Mouse (Mus musculus): Measurements from ENCODE around the gene Actl6b. TPM values are rescaled to one million over a fixed set of nuclear protein-coding genes. Genes with fewer than 3 reads are reported as not detected.

The Actl6b gene
- total and polyA plus RNA-seq, 3 experiments = 0.15 TPM; not detected in 2

- H3K27ac ChIP-seq (ENCODE audit: control insufficient read depth, low read depth, low read length) = no peak overlapping the region
- H3K4me3 ChIP-seq (ENCODE audit: control insufficient read depth in 1 of 2, insufficient read depth in 1 of 2, low read depth in 2 of 2, low read length in 2 of 2) = no peak overlapping the region
- H3K79me2 ChIP-seq (ENCODE audit: control insufficient read depth, insufficient read depth, low read length, poor library complexity) = peaks cover 48% of the 10 kb centered on the region
- H3K9ac ChIP-seq (ENCODE audit: control insufficient read depth, low read depth, low read length, poor library complexity, severe bottlenecking) = no peak overlapping the region
- no peak for DNase-seq (ENCODE audit: low read depth, low spot score)
- H3K4me1 ChIP-seq (ENCODE audit: control insufficient read depth in 1 of 2, insufficient read depth in 2 of 2, low read length in 2 of 2) = peaks cover 2 to 16% of the 10 kb centered on the region in 2 experiments
- no peaks in the 10 kb centered on the region for H3K9me3 ChIP-seq (replicated peaks; ENCODE audit: insufficient read depth, low read length)
- H3K36me3 ChIP-seq (ENCODE audit: control insufficient read depth in 1 of 2, insufficient read depth in 2 of 2, low read length in 2 of 2) = peaks cover 0 to 7% of the 10 kb centered on the region in 2 experiments; a peak in 2 of 4 replicates
- H3K27me3 ChIP-seq (ENCODE audit: control insufficient read depth in 1 of 2, insufficient read depth in 2 of 2, low read length in 2 of 2) = no peaks in the 10 kb centered on the region
- no peak for TF ChIP-seq JUND (IDR thresholded peaks at IDR 0.05; ENCODE audit: low read depth, low read length)
- no peak for TF ChIP-seq USF2 (IDR thresholded peaks at IDR 0.05; ENCODE audit: borderline replicate concordance in 1 of 2, insufficient read depth in 1 of 2, low read depth in 1 of 2, low read length in 2 of 2)
Measured at GRCm38 (mm10) chr5:137513951-137514721, 39.2 kb upstream of the Actl6b start.

GRCm38 (mm10) chr5:137514811-137515210 is 38.5 kb upstream of the Actl6b start:
- H3K36me3 ChIP-seq (ENCODE audit: control insufficient read depth in 1 of 2, insufficient read depth in 2 of 2, low read length in 2 of 2) = peaks cover 0 to 5% of the 10 kb centered on the region in 2 experiments; a peak in 2 of 4 replicates

GRCm38 (mm10) chr5:137518436-137518835 is 34.9 kb upstream of the Actl6b start, which contains the start of gene Gigyf1:
Gigyf1 (plus strand) TSS chr5:137518548.
- Histone ChIP-seq H3K4me3 (ENCODE audit: control insufficient read depth in 1 of 2, insufficient read depth in 1 of 2, low read depth in 2 of 2, low read length in 2 of 2) (no peak within 1 kb of the TSS), H3K27ac (ENCODE audit: control insufficient read depth, low read depth, low read length) (no peak within 1 kb of the TSS), H3K9ac (ENCODE audit: control insufficient read depth, low read depth, low read length, poor library complexity, severe bottlenecking) (no peak within 1 kb of the TSS), H3K36me3 (ENCODE audit: control insufficient read depth in 1 of 2, insufficient read depth in 2 of 2, low read length in 2 of 2) (peaks cover 0 to 2% of the 10 kb centered on the region in 2 experiments; a peak in 2 of 4 replicates), H3K27me3 (ENCODE audit: control insufficient read depth in 1 of 2, insufficient read depth in 2 of 2, low read length in 2 of 2) (no peaks in the 10 kb centered on the region), H3K4me1 (ENCODE audit: control insufficient read depth in 1 of 2, insufficient read depth in 2 of 2, low read length in 2 of 2) (no peaks in the 10 kb centered on the region), H3K9me3 (replicated peaks; ENCODE audit: insufficient read depth, low read length) (no peaks in the 10 kb centered on the region), H3K79me2 (ENCODE audit: control insufficient read depth, insufficient read depth, low read length, poor library complexity) (peaks cover 18% of the 10 kb centered on the region; the same call in 1 of the 2 replicates)
- DNase-seq (ENCODE audit: low read depth, low spot score) = peak; percentile 57
- no peak for TF ChIP-seq GATA1 (IDR thresholded peaks at IDR 0.05; ENCODE audit: low read depth, low read length)
- TF ChIP-seq ZKSCAN1 (IDR thresholded peaks at IDR 0.05; ENCODE audit: low read depth, low read length) = no peak
- TF ChIP-seq CHD1 (IDR thresholded peaks at IDR 0.05; ENCODE audit: low read depth, low read length) = no peak
- peak; percentile 75 for TF ChIP-seq SMC3 (IDR thresholded peaks at IDR 0.05; ENCODE audit: low read depth, low read length)
- TF ChIP-seq JUND (IDR thresholded peaks at IDR 0.05; ENCODE audit: low read depth, low read length) = no peak
- TF ChIP-seq ZC3H11A (IDR thresholded peaks at IDR 0.05; ENCODE audit: low read depth, low read length) = no peak; the same call in 1 of the 2 replicates
- no peak for TF ChIP-seq NELFE (IDR thresholded peaks at IDR 0.05; ENCODE audit: low read depth, low read length)
- no peak for TF ChIP-seq ZMIZ1 (IDR thresholded peaks at IDR 0.05; ENCODE audit: low read depth, low read length)
- TF ChIP-seq POLR2AphosphoS5 (IDR thresholded peaks at IDR 0.05; ENCODE audit: borderline replicate concordance, low read depth, low read length) = no peak
- no peak for TF ChIP-seq TAL1 (IDR thresholded peaks at IDR 0.05; ENCODE audit: low read length)
- no peak for TF ChIP-seq MEF2A (IDR thresholded peaks at IDR 0.05; ENCODE audit: extremely low read depth, insufficient replicate concordance, low read depth, low read length, poor library complexity, severe bottlenecking)
- TF ChIP-seq E2F4 (IDR thresholded peaks at IDR 0.05; ENCODE audit: borderline replicate concordance, low read depth, low read length) = no peak
- no peak for TF ChIP-seq KAT2A (conservative IDR thresholded peaks at IDR 0.05; ENCODE audit: low read depth, low read length)
- no peak for TF ChIP-seq POLR2AphosphoS2 (IDR thresholded peaks at IDR 0.05; ENCODE audit: low read length)
- TF ChIP-seq MYB (IDR thresholded peaks at IDR 0.05; ENCODE audit: low read depth, low read length) = no peak
- peak; percentile 35 for TF ChIP-seq RAD21 (IDR thresholded peaks at IDR 0.05; ENCODE audit: low read depth, low read length)
- TF ChIP-seq ETS1 (IDR thresholded peaks at IDR 0.05; ENCODE audit: low read depth, low read length) = no peak
- peak; percentile 70 to 81 (median 70) for TF ChIP-seq CTCF (IDR thresholded peaks at IDR 0.05 in 2 of 3, conservative IDR thresholded peaks at IDR 0.05 in 1 of 3; ENCODE audit: control insufficient read depth in 1 of 3, insufficient read depth in 1 of 3, low read depth in 2 of 3, low read length in 3 of 3, poor library complexity in 1 of 3, severe bottlenecking in 1 of 3)

More at GRCm38 (mm10) chr5:137514811-137515210, 38.5 kb upstream of the Actl6b start:
- H3K27ac ChIP-seq (ENCODE audit: control insufficient read depth, low read depth, low read length) = no peak overlapping the region
- no peaks in the 10 kb centered on the region for H3K27me3 ChIP-seq (ENCODE audit: control insufficient read depth in 1 of 2, insufficient read depth in 2 of 2, low read length in 2 of 2)
- TF ChIP-seq MAFK (IDR thresholded peaks at IDR 0.05; ENCODE audit: borderline replicate concordance, low read depth, low read length) = no peak
- no peak for TF ChIP-seq ZC3H11A (IDR thresholded peaks at IDR 0.05; ENCODE audit: low read depth, low read length)
- no peak for TF ChIP-seq TAL1 (IDR thresholded peaks at IDR 0.05; ENCODE audit: low read length)
- TF ChIP-seq MEF2A (IDR thresholded peaks at IDR 0.05; ENCODE audit: extremely low read depth, insufficient replicate concordance, low read depth, low read length, poor library complexity, severe bottlenecking) = no peak
- TF ChIP-seq POLR2AphosphoS2 (IDR thresholded peaks at IDR 0.05; ENCODE audit: low read length) = no peak
- TF ChIP-seq MAZ (IDR thresholded peaks at IDR 0.05; ENCODE audit: low read depth, low read length) = no peak
- TF ChIP-seq ZNF384 (IDR thresholded peaks at IDR 0.05; ENCODE audit: low read depth, low read length) = no peak
- no peak for TF ChIP-seq MXI1 (IDR thresholded peaks at IDR 0.05; ENCODE audit: low read depth, low read length)
- TF ChIP-seq NELFE (IDR thresholded peaks at IDR 0.05; ENCODE audit: low read depth, low read length) = no peak
- no peak for TF ChIP-seq EP300 (IDR thresholded peaks at IDR 0.05; ENCODE audit: low read depth in 1 of 2, low read length in 2 of 2)
- peaks cover 2 to 10% of the 10 kb centered on the region in 2 experiments for H3K4me1 ChIP-seq (ENCODE audit: control insufficient read depth in 1 of 2, insufficient read depth in 2 of 2, low read length in 2 of 2)
- no peak for DNase-seq (ENCODE audit: low read depth, low spot score)
- no peak overlapping the region for H3K4me3 ChIP-seq (ENCODE audit: control insufficient read depth in 1 of 2, insufficient read depth in 1 of 2, low read depth in 2 of 2, low read length in 2 of 2)
- H3K9ac ChIP-seq (ENCODE audit: control insufficient read depth, low read depth, low read length, poor library complexity, severe bottlenecking) = no peak overlapping the region
- H3K9me3 ChIP-seq (replicated peaks; ENCODE audit: insufficient read depth, low read length) = no peaks in the 10 kb centered on the region
- H3K79me2 ChIP-seq (ENCODE audit: control insufficient read depth, insufficient read depth, low read length, poor library complexity) = peaks cover 48% of the 10 kb centered on the region

Measured in MEL (cell line).